Mouse (Mus musculus): ENCODE results near the gene Aicda. TPM values are rescaled to one million over a fixed set of nuclear protein-coding genes. Genes with fewer than 3 reads are reported as not detected.
"Not testable (repeated sequence)": the region's sequence is repeated elsewhere in the genome, so short reads cannot be mapped to it uniquely, and the experiment has no call there.

Aicda gene
- total RNA-seq, 2 experiments from 2014 or later, result not detected

DNA sequence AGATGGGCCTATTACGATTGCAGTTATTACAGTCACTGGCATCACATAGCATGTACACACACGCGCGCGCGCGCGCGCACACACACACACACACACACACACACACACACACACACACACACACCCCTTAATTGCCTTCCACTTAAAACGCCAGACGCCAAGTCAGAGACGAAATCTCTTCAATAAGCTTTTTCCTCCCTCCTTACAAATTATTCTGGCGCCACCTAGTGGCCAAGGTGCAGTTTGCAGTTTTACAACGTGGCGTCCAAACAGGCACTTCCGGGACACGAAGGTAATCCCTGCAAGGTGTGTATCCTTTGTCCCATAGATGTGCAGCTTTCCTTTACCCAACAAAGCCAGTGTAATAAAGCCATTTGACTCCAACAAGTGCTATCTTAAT lies 6.8 kb downstream of the Aicda start:
- intact Hi-C loops (cut with DNase I), result no loop called here
- peak; percentile 80 for TF ChIP-seq CTCF (IDR thresholded peaks at IDR 0.05)
- Histone ChIP-seq H3K4me3 (no peak overlapping the region), H3K27ac (no peak overlapping the region)
- peak; percentile 60 to 75 for DNase-seq (ENCODE audit: extremely low spot score in 1 of 2, low spot score in 2 of 2)

GRCm38 (mm10) chr6:122561005-122561404 lies 7.4 kb downstream of the Aicda start:
- Histone ChIP-seq H3K27ac (no peak overlapping the region), H3K4me3 (no peak overlapping the region)
- intact Hi-C loops (cut with DNase I), result no loop called here
- TF ChIP-seq CTCF (IDR thresholded peaks at IDR 0.05), result no peak
- peak in 1 of 2 experiments; percentile 11 for DNase-seq (ENCODE audit: extremely low spot score in 1 of 2, low spot score in 2 of 2)

- H3K27ac ChIP-seq, result no peak overlapping the region
- TF ChIP-seq CTCF (IDR thresholded peaks at IDR 0.05), result peak; percentile 95
- peak overlapping the region; percentile 18; the same call in 1 of the 2 replicates for H3K4me3 ChIP-seq
- intact Hi-C loops (cut with DNase I), result loop anchor here (2.0 kb wide), 2 partner anchors 66 to 160 kb away; no protein-coding TSS in a partner anchor
- peak; percentile 58 to 74 for DNase-seq (ENCODE audit: extremely low spot score in 1 of 2, low spot score in 2 of 2)
These were observed 8.9 kb downstream of the Aicda start for GRCm38 (mm10) chr6:122562463-122562862.

- Histone ChIP-seq H3K4me3 (no peak overlapping the region), H3K27ac (no peak overlapping the region)
- no peak for TF ChIP-seq CTCF (IDR thresholded peaks at IDR 0.05)
- intact Hi-C loops (cut with DNase I), result no loop called here
- DNase-seq (ENCODE audit: extremely low spot score in 1 of 2, low spot score in 2 of 2), result no peak
These were observed 11.6 kb downstream of the Aicda start for GRCm38 (mm10) chr6:122565070-122565784.

DNA sequence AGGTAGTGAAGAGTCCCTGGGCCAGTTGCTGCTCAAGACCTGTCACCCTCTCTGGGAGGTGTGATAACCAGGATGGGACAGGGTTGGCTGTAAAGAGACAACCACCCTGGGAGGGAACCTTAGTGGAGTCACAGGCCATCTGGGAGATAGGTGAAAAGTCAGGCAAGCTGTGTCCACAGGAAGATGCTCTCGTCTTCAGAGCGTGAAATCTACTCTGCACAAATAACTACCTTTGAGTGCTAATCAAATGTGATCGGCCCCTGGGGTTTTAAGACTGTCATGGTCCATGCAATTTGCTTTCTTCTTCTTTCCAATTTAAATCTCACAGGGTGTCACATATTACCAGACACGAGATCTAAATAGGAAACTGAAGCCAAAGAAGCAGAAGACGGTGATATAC lies 15.5 kb downstream of the Aicda start:
- Histone ChIP-seq H3K27ac (no peak overlapping the region), H3K4me3 (no peak overlapping the region)
- no peak for TF ChIP-seq CTCF (IDR thresholded peaks at IDR 0.05)
- no peak for DNase-seq (ENCODE audit: extremely low spot score in 1 of 2, low spot score in 2 of 2)
- intact Hi-C loops (cut with DNase I), result no loop called here

DNA sequence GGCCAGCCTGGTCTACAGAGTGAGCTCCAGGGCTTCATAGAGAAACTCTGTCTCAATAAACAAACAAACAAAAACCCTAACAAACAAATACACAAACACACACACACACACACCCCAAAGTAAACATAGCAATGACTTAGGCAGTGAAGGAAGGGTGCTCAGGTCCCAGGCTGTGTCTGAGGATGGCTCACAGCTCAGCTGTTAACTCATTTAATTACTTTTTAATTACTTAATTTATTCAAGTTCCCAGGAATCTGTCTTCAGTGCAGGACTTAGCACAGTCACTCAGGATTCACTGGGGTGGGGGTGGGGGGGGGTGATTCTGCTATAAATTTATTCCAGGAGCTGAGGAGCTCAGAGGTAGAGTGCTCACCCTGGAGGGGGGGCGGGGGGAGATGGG lies 16.2 kb downstream of the Aicda start:
- intact Hi-C loops (cut with DNase I), result no loop called here
- no peak for DNase-seq (ENCODE audit: extremely low spot score in 1 of 2, low spot score in 2 of 2)
- Histone ChIP-seq H3K27ac (no peak overlapping the region), H3K4me3 (no peak overlapping the region)
- no peak for TF ChIP-seq CTCF (IDR thresholded peaks at IDR 0.05)

DNA sequence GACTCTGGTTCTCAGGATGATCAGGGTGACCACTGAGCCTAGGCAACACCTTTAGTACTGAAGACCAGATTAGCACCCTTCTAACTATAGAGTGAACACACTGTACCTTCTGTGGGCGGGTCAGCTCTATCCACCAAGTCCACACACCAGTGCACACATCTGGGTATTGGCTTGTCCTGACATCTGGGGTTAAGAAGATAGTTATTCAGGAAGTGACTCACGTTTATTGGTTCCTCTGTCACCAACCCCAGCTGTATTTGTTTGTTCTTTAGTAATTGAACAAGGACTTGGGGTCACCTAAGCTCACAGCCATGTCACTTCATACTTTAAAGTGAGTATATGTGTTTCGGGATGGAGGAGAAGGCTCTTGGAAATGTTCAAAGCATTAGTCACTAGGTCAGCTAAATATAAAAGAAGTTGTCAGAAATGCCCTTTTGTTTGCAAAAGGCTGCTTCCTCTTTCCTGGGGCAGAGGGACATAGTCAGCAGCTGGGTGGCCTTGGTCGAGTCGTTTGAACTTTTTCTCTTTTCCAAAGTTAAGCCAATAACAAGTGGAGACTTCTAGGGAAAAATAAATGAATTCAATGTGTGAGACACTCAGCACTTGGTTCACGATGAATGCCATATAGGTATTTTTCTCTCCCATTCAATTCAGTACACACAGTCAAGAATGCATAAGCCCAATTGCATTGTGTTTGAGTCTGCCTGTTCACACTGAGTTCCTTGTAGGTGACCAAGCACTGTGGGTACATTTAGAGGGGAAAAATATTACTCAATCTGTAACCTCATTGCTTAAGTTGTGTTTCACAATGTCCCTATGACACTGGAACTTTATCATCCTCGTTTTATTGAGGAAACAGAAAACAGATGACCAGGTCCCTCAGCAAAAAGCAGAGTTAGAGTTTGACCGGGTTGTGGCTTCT lies 17.4 kb downstream of the Aicda start:
- H3K27ac ChIP-seq, result no peak overlapping the region
- no peak overlapping the region for H3K4me3 ChIP-seq
- TF ChIP-seq CTCF (IDR thresholded peaks at IDR 0.05), result no peak
- no peak for DNase-seq (ENCODE audit: extremely low spot score in 1 of 2, low spot score in 2 of 2)
- intact Hi-C loops (cut with DNase I), result no loop called here

GRCm38 (mm10) chr6:122571617-122571959 lies 18.0 kb downstream of the Aicda start:
- DNase-seq (ENCODE audit: extremely low spot score in 1 of 2, low spot score in 2 of 2), result no peak
- no peak for TF ChIP-seq CTCF (IDR thresholded peaks at IDR 0.05)
- H3K27ac ChIP-seq, result no peak overlapping the region
- no peak overlapping the region for H3K4me3 ChIP-seq
- intact Hi-C loops (cut with DNase I), result no loop called here

- intact Hi-C loops (cut with DNase I); H3K27ac ChIP-seq; DNase-seq (ENCODE audit: extremely low spot score in 1 of 2, low spot score in 2 of 2): not testable (repeated sequence)
These were observed 21.4 kb downstream of the Aicda start for GRCm38 (mm10) chr6:122575037-122575436.

DNA sequence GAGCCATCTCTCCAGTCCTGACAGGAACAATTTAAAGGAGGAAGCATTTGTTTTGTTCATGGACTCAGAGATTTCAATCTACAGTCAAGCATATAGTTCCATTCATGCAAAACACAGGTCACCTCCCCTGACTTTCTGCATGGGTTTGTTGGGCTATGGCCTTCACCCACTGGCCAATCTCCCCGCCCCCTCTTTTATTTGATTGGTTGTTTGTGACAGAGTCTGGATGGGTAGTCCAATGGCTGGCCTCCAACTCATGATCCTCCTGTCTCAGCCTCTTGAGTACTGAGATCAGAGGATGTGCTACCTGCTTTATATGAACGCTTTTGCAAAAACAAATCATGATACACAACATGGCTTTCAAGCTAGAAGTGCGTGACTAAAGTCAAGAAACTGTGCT lies 23.4 kb downstream of the Aicda start:
- no peak for DNase-seq (ENCODE audit: extremely low spot score in 1 of 2, low spot score in 2 of 2)
- Histone ChIP-seq H3K27ac (no peak overlapping the region), H3K4me3 (no peak overlapping the region)
- no peak for TF ChIP-seq CTCF (IDR thresholded peaks at IDR 0.05)
- intact Hi-C loops (cut with DNase I), result no loop called here

More at GRCm38 (mm10) chr6:122575037-122575436, 21.4 kb downstream of the Aicda start:
- H3K4me3 ChIP-seq, result not testable (repeated sequence)

GRCm38 (mm10) chr6:122579086-122579485 lies 25.5 kb downstream of the Aicda start:
- Histone ChIP-seq H3K27ac (no peak overlapping the region), H3K4me3 (no peak overlapping the region)
- intact Hi-C loops (cut with DNase I), result no loop called here
- no peak for TF ChIP-seq CTCF (IDR thresholded peaks at IDR 0.05)
- no peak for DNase-seq (ENCODE audit: extremely low spot score in 1 of 2, low spot score in 2 of 2)

- no peak overlapping the region for H3K27ac ChIP-seq
- no peak for DNase-seq (ENCODE audit: extremely low spot score in 1 of 2, low spot score in 2 of 2)
- intact Hi-C loops (cut with DNase I), result no loop called here
- TF ChIP-seq CTCF (IDR thresholded peaks at IDR 0.05), result no peak
- no peak overlapping the region for H3K4me3 ChIP-seq
These were observed 37.6 kb downstream of the Aicda start for GRCm38 (mm10) chr6:122591027-122591758.
